Mouse (Mus musculus) E14TG2a.4 (cell line): ENCODE data around the gene Zic3.

Source experiments
- CTCF ChIP-seq: conservative IDR thresholded peaks from 2 replicates; pipeline ENCODE4 v1.5.1; 2014; ENCODE audit warnings: low read length
- NANOG ChIP-seq: IDR thresholded peaks from 2 replicates; pipeline ENCODE4 v1.6.1; 2014; ENCODE audit warnings: borderline replicate concordance, low read length, mixed read lengths
- POU5F1 ChIP-seq: IDR thresholded peaks from 2 replicates; pipeline ENCODE4 v1.6.1; 2014; ENCODE audit warnings: low read length, borderline replicate concordance

GRCm38 (mm10) chrX:58033521-58033920 lies 11.0 kb downstream of the Zic3 start:
- TF ChIP-seq CTCF (no peak), NANOG (no peak), POU5F1 (no peak)
